Mouse (Mus musculus) kidney, adult 2 months (tissue): ENCODE data around the gene Prlh.

ENCODE experiments used
- CTCF ChIP-seq: fragments of 200-500 bp; conservative IDR thresholded peaks from 2 replicates; pipeline ENCODE4 v1.5.1; 2011; ENCODE audit warnings: low read depth, mild to moderate bottlenecking, control low read depth, low read length, moderate library complexity, mixed read lengths; ENCODE audit not compliant: insufficient read depth, insufficient read length
- POLR2A ChIP-seq: fragments of 200-500 bp; IDR thresholded peaks from one replicate; pipeline ENCODE4 v1.6.1; 2011; ENCODE audit warnings: low read depth, low read length, control low read depth

- TF ChIP-seq CTCF (no peak), POLR2A (no peak)
Measured at GRCm38 (mm10) chr1:90998891-90999611, 46.1 kb downstream of the Prlh start.
